Mouse (Mus musculus) left cerebral cortex, postnatal 14 days (tissue): ENCODE measurements around the gene Creb3. TPM values are rescaled to one million over a fixed set of nuclear protein-coding genes. Genes with fewer than 3 reads are reported as not detected.

Experiments
- DNase-seq, 2 experiments: peaks; one replicate each; pipeline ENCODE4 v3.0.0; 2021 to 2022; ENCODE audit warnings: low spot score in 2 of 2, mixed read lengths in 1 of 2
- intact Hi-C: fragments of 180-260 bp; cut with DNase I; formaldehyde crosslinking; loops from one replicate; pipeline ENCODE4 v1.15.1; 2025
- total RNA-seq, 2 experiments: library from RNA; stranded (reverse); gene quantifications; 2 replicates each; pipeline ENCODE4 v1.2.3; 2021

The Creb3 gene
- total RNA-seq, 2 experiments from 2014 or later: 68.9 to 69.2 TPM

DNA sequence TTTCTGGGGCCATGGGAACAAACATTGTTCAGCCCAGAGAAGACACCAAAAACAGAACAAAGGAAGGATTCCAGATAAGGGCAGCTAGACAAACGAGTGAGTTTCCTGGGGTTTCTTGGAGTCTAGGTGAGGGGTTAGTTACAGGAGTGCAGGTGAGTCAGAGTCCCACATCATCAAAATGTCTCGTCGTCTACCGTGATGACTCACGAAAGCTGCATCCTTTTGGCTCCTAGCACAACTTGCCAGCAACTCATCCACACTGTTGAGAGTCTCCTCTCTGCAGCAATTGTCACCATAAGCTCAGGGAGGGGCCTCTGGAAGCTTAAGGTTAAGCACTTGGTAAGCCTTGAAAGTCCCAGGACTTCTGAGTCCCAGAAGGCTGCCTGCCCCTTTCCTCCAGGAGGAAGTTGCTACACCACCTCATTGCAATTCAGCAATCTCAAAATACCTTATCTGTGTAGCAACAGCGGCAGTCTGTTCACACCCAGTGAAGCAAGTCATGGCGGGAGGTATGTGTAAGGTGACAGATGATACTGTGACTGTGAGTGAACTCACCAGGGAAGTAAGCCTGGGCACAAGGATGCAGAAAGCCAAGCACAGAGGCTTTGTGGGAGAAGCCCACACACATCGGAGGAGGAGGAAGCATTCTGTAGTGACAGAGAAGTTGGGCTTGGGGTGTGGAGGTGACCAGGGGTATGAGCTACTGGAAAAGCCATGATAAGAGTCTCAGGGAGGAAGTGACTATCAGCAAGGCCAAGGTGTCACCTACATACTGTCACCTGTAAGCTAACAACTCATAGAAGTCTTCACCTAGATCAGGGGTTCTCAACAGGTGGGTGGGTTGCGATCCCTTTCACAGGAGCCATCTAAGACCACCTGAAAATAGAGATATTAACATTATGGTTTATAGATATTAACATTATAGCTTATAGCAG is 42.9 kb downstream of the Creb3 start:
- intact Hi-C loops: no loop called here
- DNase-seq: no peak

DNA sequence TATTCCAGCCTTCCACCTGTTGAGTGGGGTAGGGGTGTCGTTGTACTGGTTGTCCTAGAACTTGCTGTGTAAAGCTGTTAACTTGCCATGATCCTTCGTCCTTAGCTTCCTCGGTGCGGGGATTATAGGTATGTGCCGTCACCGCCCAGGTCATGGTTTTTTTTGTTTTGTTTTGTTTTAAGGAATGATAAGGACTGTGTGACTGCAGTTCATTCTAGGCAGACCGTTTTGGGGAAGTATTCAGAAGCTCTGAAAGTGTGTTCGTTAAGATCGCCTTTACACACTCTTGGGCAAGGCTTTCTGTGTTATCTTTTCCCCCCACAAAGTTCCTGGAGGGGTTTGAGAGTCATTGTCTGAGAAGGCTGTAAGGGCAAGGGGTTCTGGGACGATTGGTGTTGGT is 50.4 kb downstream of the Creb3 start:
- intact Hi-C loops: no loop called here
- DNase-seq: no peak

DNA sequence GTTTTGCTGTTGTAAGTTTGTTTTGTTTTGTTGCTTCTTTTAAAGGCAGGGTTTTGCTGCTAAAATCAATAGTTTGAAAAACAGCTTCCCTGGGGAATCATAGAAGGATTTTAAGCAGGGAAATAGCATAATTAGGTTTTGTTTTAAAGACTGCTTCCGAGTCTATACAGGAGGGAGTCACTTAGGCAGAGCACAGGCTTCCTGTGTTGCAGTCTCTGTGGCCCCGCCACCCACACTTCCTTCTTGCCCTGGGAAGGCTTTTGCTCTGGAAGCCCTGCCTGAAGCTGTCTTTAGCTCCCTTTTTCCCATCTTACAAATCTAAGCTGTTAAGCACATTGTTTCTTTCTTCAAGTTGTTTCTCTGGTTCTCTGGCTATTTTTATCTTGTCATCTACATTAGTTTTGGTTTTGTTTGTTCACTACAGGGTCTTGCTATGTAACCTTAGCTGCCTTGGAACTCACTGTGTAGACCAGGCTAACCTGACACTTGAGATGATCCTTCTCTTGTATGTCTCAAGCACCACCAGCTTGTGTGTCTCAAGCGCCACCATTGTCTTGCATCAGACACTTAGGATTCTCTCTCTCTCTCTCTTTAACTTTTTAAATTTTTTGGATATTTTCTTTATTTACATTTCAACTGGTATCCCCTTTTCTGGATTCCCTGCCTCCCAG is 51.1 kb downstream of the Creb3 start:
- intact Hi-C loops: no loop called here
- DNase-seq: no peak

Other genes with a start within 250 kb of the Creb3 start
- 100 to 1,000 TPM; 128 to 142 TPM for gene Rusc2, start 180.4 kb upstream of the Creb3 start, total RNA-seq
- under 1 TPM; 0.33 to 0.74 TPM for gene Fam166b, start 133.2 kb upstream of the Creb3 start, total RNA-seq
- gene Tesk1, start 120.4 kb upstream of the Creb3 start, total RNA-seq: 10 to 100 TPM; 63.7 to 69.4 TPM
- gene Cd72, start 107.7 kb upstream of the Creb3 start, total RNA-seq: under 1 TPM in 1 of 2 experiments, not detected in 1; 0.36 TPM
- not detected for gene Sit1, start 78.6 kb upstream of the Creb3 start, total RNA-seq
- 10 to 100 TPM; 23.0 to 29.0 TPM for gene Ccdc107, start 69.4 kb upstream of the Creb3 start, total RNA-seq
- gene Arhgef39, start 62.6 kb upstream of the Creb3 start, total RNA-seq: 1 to 10 TPM; 1.4 to 2.1 TPM
- gene Car9, start 55.4 kb upstream of the Creb3 start, total RNA-seq: under 1 TPM; 0.27 to 0.44 TPM
- gene Tpm2, start 38.6 kb upstream of the Creb3 start, total RNA-seq: 1 to 10 TPM; 6.0 to 7.6 TPM
- 10 to 100 TPM; 53.6 to 60.4 TPM for gene Tln1, start 359 bp downstream of the Creb3 start, total RNA-seq
- gene Rgp1, start 16.4 kb downstream of the Creb3 start, total RNA-seq: 10 to 100 TPM; 47.7 to 56.3 TPM
- gene Gba2, start 16.5 kb downstream of the Creb3 start, total RNA-seq: 10 to 100 TPM; 67.8 to 71.5 TPM
- gene Msmp, start 22.2 kb downstream of the Creb3 start, total RNA-seq: not detected
- 10 to 100 TPM; 38.5 to 43.3 TPM for gene Npr2, start 69.6 kb downstream of the Creb3 start, total RNA-seq
- under 1 TPM; 0.68 to 0.75 TPM for gene Spag8, start 91.3 kb downstream of the Creb3 start, total RNA-seq
- gene Hint2, start 94.1 kb downstream of the Creb3 start, total RNA-seq: 10 to 100 TPM; 32.7 to 36.7 TPM
- 10 to 100 TPM; 66.6 to 75.5 TPM for gene Tmem8b, start 106.6 kb downstream of the Creb3 start, total RNA-seq
- gene Fam221b, start 106.8 kb downstream of the Creb3 start, total RNA-seq: 1 to 10 TPM; 1.3 to 1.8 TPM
- not detected for gene Olfr70, start 138.5 kb downstream of the Creb3 start, total RNA-seq
- gene Olfr71, start 147.9 kb downstream of the Creb3 start, total RNA-seq: not detected
- under 1 TPM; 0.64 to 0.68 TPM for gene Hrct1, start 164.9 kb downstream of the Creb3 start, total RNA-seq
- under 1 TPM; 0.48 to 0.53 TPM for gene Spaar, start 167.7 kb downstream of the Creb3 start, total RNA-seq
- not detected for gene Olfr159, start 208.7 kb downstream of the Creb3 start, total RNA-seq